Mouse (Mus musculus) cerebellum, adult 11 months (tissue): Measurements from ENCODE around the gene Psmb6.
"Not testable (repeated sequence)": the region's sequence is repeated elsewhere in the genome, so short reads cannot be mapped to it uniquely, and the experiment has no call there.

Experiments
- DNase-seq: peaks from one replicate; pipeline ENCODE4 v3.0.0; 2022

The Psmb6 gene

GRCm38 (mm10) chr11:70524782-70525181 lies 385 bp upstream of the Psmb6 start:
- DNase-seq: no peak

GRCm38 (mm10) chr11:70525726-70526125 lies 559 bp downstream of the Psmb6 start:
- no peak for DNase-seq

- no peak for DNase-seq
These were observed 1.0 kb downstream of the Psmb6 start for GRCm38 (mm10) chr11:70526211-70526610.

- DNase-seq: no peak
These were observed 3.4 kb downstream of the Psmb6 start for GRCm38 (mm10) chr11:70528610-70529009.

GRCm38 (mm10) chr11:70531065-70531464 lies 5.9 kb downstream of the Psmb6 start:
- not testable (repeated sequence) for DNase-seq

GRCm38 (mm10) chr11:70532839-70533238 lies 7.7 kb downstream of the Psmb6 start, which contains the start of gene Gm40193:
Gene Gm40193 (minus strand): TSS chr11:70532939.
- DNase-seq: no peak

- no peak for DNase-seq
These were observed 14.3 kb downstream of the Psmb6 start for GRCm38 (mm10) chr11:70539423-70539822.

GRCm38 (mm10) chr11:70539877-70540587 lies 14.9 kb downstream of the Psmb6 start, which contains the start of gene Pld2:
Gene Pld2 (plus strand): TSS chr11:70540064.
- DNase-seq: peak; percentile 34

- no peak for DNase-seq
These were observed 15.8 kb downstream of the Psmb6 start for GRCm38 (mm10) chr11:70540928-70541327.

- DNase-seq: no peak
These were observed 16.2 kb downstream of the Psmb6 start for GRCm38 (mm10) chr11:70541415-70541814.

GRCm38 (mm10) chr11:70544496-70544895 lies 19.3 kb downstream of the Psmb6 start:
- no peak for DNase-seq

- DNase-seq: no peak
These were observed 26.4 kb downstream of the Psmb6 start for GRCm38 (mm10) chr11:70551526-70551925.

- no peak for DNase-seq
These were observed 28.8 kb downstream of the Psmb6 start for GRCm38 (mm10) chr11:70553940-70554339.

- no peak for DNase-seq
These were observed 32.4 kb downstream of the Psmb6 start for GRCm38 (mm10) chr11:70557545-70557944.

- DNase-seq: no peak
These were observed 36.7 kb downstream of the Psmb6 start for GRCm38 (mm10) chr11:70561937-70562286.

- peak; percentile 89 for DNase-seq
These were observed 37.3 kb downstream of the Psmb6 start, which contains the start of gene Mink1 for GRCm38 (mm10) chr11:70562287-70562994. Gene Mink1 (plus strand): TSS chr11:70562881.

GRCm38 (mm10) chr11:70562995-70563469 lies 37.9 kb downstream of the Psmb6 start:
- DNase-seq: no peak

- no peak for DNase-seq
These were observed 38.5 kb downstream of the Psmb6 start for GRCm38 (mm10) chr11:70563470-70564275.

- DNase-seq: no peak
These were observed 39.2 kb downstream of the Psmb6 start for GRCm38 (mm10) chr11:70564276-70564873.

GRCm38 (mm10) chr11:70566586-70566985 lies 41.4 kb downstream of the Psmb6 start:
- DNase-seq: no peak

GRCm38 (mm10) chr11:70570614-70571013 lies 45.4 kb downstream of the Psmb6 start:
- not testable (repeated sequence) for DNase-seq

- DNase-seq: no peak
These were observed 46.5 kb downstream of the Psmb6 start for GRCm38 (mm10) chr11:70571641-70572040.
